Mouse (Mus musculus) small intestine, adult 2 months (tissue): ENCODE measurements around the gene AW549877. TPM values are rescaled to one million over a fixed set of nuclear protein-coding genes. Genes with fewer than 3 reads are reported as not detected.

Source experiments
- H3K27ac ChIP-seq: fragments of 200-500 bp; 2 replicates; pipeline ENCODE4 v1.5.1; 2012; ENCODE audit warnings: low read depth, low read length, control low read depth, inconsistent platforms; ENCODE audit not compliant: insufficient read depth
- H3K27me3 ChIP-seq: fragments of 200-500 bp; 2 replicates; pipeline ENCODE4 v1.6.1; 2012; ENCODE audit warnings: mild to moderate bottlenecking, moderate library complexity, low read length, inconsistent platforms; ENCODE audit not compliant: control insufficient read depth, insufficient read depth
- H3K36me3 ChIP-seq: fragments of 200-500 bp; 2 replicates; pipeline ENCODE4 v1.6.1; 2012; ENCODE audit warnings: mild to moderate bottlenecking, low read length, control low read depth, inconsistent platforms; ENCODE audit not compliant: control insufficient read depth, insufficient read depth
- H3K4me1 ChIP-seq: fragments of 200-500 bp; 2 replicates; pipeline ENCODE4 v1.6.1; 2012; ENCODE audit warnings: low read length, inconsistent platforms, mixed read lengths; ENCODE audit not compliant: control insufficient read depth, insufficient read depth, insufficient read length
- H3K4me3 ChIP-seq: fragments of 200-500 bp; 2 replicates; pipeline ENCODE4 v1.5.1; 2012; ENCODE audit warnings: low read depth, mild to moderate bottlenecking, control low read depth, inconsistent platforms, low read length, moderate library complexity
- CTCF ChIP-seq: fragments of 200-500 bp; IDR thresholded peaks from 2 replicates; pipeline ENCODE4 v1.5.1; 2012; ENCODE audit warnings: low read depth, mild to moderate bottlenecking, control low read depth, inconsistent platforms, low read length, moderate library complexity, mixed read lengths; ENCODE audit not compliant: insufficient replicate concordance, insufficient read length; ENCODE audit errors: extremely low read depth
- POLR2A ChIP-seq: fragments of 200-500 bp; IDR thresholded peaks from 2 replicates; pipeline ENCODE4 v1.6.1; 2012; ENCODE audit warnings: low read depth, mild to moderate bottlenecking, control low read depth, inconsistent platforms, low read length, moderate library complexity
- WGBS: fragments of 180-500 bp; shearing (Covaris S2); methylation state at CpG from one replicate; pipeline ENCODE4 v1.1.7; 2018; 5-methylcytosine and 5-hydroxymethylcytosine counted together
- polyA plus RNA-seq: library from polyadenylated mRNA; depleted of rRNA; stranded (reverse); fragments of >200 nt; gene quantifications from 2 replicates; pipeline ENCODE4 v1.2.3, GENCODE M21; 2012

Gene AW549877
- polyA plus RNA-seq, 1 experiment = 3.0 TPM

DNA sequence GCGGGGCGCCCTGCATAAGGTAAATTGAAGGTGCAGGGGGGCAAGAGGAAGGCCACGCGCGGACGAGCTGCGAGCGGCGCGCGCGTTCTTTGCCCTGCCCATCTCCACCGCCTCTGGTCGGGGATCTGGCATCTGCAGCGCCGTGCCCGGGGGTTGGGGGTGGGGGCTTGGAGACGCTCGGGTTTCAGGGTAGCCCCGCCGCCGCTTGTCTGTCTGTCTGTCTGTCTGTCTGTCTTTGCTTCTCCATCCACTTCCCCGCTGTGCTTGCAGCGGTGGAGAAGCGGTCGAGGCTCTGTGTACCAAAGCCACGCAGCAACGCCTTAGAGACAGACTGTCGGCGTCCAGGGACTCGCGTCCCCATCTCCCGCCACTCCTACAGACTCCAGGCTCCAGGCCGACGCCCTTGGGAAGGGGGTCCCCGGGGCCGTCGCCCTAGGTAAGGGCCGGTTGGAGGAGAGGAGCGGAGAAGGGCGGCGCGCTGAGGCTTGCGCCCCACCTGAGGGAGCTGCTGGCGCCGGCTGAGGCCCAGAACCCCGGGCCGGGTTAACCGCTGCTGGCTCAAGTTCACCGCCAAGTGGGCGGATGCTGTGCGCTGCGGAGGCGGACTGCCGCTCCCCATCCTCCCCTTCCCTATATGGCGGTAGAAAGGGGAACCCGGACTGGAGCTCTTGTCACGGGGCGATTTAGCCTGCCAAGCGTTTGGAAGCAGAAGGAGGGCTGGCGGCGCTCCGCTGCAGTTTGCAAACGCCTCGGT, 31.5 kb upstream of the AW549877 start:
- H3K4me1 ChIP-seq = peaks cover 4% of the 10 kb centered on the region; the same call in 1 of the 2 replicates
- WGBS = under 1% methylated on average over 65 of the region's 65 CpGs
- H3K27me3 ChIP-seq = no peaks in the 10 kb centered on the region
- peak overlapping the region; percentile 80 for H3K4me3 ChIP-seq
- H3K36me3 ChIP-seq = no peaks in the 10 kb centered on the region
- peak overlapping the region; percentile 84 for H3K27ac ChIP-seq
- TF ChIP-seq CTCF (0 out of 2 replicates have a peak, but pooled peaks have one; percentile 13), POLR2A (0 out of 2 replicates have a peak, but pooled peaks have one; percentile 55)

DNA sequence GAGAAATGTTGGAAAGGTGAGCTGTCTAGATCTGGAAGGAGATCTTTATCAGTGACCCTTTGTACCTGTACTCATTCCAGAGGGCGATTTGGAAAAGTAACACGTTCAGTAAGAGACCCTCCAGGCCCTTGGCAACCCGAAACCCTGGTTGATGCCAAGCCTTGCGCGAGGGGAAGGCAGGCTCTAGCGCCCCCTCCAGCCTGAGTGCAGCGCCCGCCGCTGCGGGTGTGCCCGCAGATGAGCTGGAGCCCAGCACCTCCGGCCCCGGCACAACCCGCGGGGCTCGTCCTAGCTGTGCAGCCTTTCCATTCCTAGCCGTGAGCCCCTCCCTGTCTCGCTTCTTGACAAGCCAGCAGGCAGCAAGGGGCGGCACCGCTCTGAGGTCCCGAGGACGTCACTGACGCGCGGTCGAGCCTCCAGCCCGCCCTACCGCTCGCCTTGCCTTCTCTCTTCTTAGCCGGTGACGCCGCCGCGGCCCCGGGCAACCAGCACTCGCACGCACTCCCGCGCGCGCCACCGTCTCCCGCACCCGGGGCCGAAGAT, 30.8 kb upstream of the AW549877 start, which contains the start of gene Oxct1:
TSS of gene Oxct1 (plus strand) at position 153 of the 543 bp plus-strand sequence.
- H3K4me1 ChIP-seq = peaks cover 7% of the 10 kb centered on the region; the same call in 1 of the 2 replicates
- H3K4me3 ChIP-seq = peak within 1 kb of the TSS; percentile 80
- TF ChIP-seq CTCF (peak; percentile 62), POLR2A (peak; percentile 62)
- H3K36me3 ChIP-seq = no peaks in the 10 kb centered on the region
- WGBS = under 1% methylated on average over 45 of the region's 45 CpGs
- H3K27ac ChIP-seq = peak within 1 kb of the TSS; percentile 84
- H3K27me3 ChIP-seq = no peaks in the 10 kb centered on the region

DNA sequence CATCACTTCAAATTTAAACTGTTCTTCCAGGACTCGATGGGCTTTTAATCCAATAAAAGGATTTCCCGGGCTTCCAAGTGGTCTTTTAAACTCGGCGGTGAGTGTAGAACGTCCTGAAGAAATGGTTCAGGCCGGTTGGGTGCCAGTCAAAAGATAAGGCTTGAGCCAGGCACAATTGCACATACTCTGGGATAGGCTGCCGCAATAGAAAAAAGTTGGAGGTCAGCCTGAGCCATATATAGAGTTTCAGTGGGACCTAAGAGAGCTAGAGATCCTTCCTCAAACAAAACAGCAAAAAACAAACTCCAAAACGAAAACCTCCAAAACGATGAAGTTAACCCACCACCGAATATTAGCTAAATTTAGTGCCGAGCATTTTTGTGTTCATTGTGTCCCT, 30.0 kb upstream of the AW549877 start:
- TF ChIP-seq CTCF (no peak), POLR2A (no peak)
- peak overlapping the region; percentile 84; the same call in 1 of the 2 replicates for H3K27ac ChIP-seq
- no peak overlapping the region for H3K4me3 ChIP-seq
- WGBS = 72% methylated on average over 11 of the region's 11 CpGs
- H3K27me3 ChIP-seq = no peaks in the 10 kb centered on the region
- peaks cover 15% of the 10 kb centered on the region; the same call in 1 of the 2 replicates for H3K4me1 ChIP-seq
- no peaks in the 10 kb centered on the region for H3K36me3 ChIP-seq

DNA sequence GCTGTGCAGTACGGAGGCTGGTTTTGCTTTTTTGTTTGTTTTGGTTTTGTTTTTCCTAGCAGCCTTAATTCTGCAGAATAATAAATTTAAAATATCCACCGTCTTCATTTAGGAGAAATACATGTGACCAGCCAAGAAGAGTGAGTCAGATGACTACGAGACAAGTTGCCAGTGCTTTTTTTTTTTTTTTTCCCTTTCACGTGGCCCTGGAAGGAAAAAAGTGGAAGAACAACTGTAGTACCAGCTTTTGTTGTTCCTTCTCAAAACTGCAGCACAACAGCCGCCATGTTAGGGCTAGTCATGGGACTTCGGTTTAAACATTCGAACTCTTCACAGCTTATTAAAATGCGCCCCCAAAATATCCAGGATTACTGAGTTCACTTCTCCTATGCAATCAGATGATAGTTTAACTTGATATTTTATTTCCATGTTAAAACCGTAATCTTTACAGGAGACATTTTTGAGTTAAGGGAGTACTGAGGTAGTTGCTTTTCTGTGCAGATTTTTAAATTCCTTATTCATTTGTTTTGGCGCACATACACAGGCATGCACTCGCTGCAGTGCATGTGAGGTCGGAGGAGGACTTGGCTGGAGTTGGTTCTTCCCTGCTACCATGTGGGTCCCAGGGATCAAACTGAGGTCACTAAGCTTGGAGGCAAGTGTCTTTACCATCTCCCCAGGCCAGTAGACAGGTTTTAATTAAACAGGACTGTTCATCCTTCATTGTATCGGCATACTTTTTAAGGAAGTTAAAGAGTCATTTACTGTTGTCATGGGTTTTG, 29.4 kb upstream of the AW549877 start:
- TF ChIP-seq CTCF = no peak
- no peak for TF ChIP-seq POLR2A
- H3K4me3 ChIP-seq = no peak overlapping the region
- H3K27me3 ChIP-seq = no peaks in the 10 kb centered on the region
- H3K36me3 ChIP-seq = no peaks in the 10 kb centered on the region
- H3K4me1 ChIP-seq = peaks cover 15% of the 10 kb centered on the region
- H3K27ac ChIP-seq = no peak overlapping the region
- WGBS = 82% methylated on average over 13 of the region's 13 CpGs

DNA sequence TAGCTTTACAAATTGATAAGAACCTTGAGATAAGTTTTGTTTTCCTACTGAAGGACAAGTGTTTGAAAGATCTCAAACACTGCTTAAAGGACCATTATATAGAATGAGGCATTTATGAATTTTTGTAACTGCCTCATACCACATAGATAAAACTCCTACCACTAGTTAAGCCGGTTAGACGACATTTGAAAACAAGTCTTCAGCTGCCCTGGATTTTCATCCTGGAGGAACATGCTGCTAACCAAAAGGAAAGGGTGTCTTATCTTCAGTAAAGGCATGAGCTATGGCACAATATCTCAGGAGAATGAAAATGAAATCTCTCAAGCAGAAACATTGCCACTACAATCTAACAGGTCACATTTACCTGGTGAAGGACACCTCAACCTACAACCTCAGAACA, 28.2 kb upstream of the AW549877 start:
- TF ChIP-seq POLR2A (no peak), CTCF (no peak)
- 45% methylated on average over 2 of the region's 2 CpGs for WGBS
- no peak overlapping the region for H3K27ac ChIP-seq
- H3K36me3 ChIP-seq = no peaks in the 10 kb centered on the region
- H3K4me3 ChIP-seq = no peak overlapping the region
- peaks cover 18% of the 10 kb centered on the region for H3K4me1 ChIP-seq
- H3K27me3 ChIP-seq = no peaks in the 10 kb centered on the region

DNA sequence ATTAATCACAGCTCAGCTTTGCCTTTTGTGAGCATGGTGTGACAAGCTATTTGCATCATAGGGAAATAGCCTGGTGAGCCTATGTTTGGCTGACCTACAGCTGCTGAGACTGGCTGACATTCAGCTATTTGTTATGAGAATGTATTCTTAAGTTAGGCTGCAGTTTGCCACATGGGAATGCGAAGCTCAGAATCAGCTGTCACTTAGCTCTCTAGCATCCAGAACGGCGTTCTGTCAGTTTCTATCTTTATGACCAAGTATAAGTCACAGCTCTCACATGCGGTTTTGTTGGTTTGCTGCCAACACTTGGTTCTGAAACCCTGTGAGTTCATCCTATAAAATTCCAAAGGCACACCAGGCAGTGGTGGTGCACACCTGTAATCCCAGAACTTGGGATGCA, 25.2 kb upstream of the AW549877 start:
- no peaks in the 10 kb centered on the region for H3K27me3 ChIP-seq
- no peak overlapping the region for H3K4me3 ChIP-seq
- 19% methylated on average over 4 of the region's 4 CpGs for WGBS
- no peaks in the 10 kb centered on the region for H3K36me3 ChIP-seq
- H3K4me1 ChIP-seq = peaks cover 14% of the 10 kb centered on the region
- H3K27ac ChIP-seq = peak overlapping the region; percentile 81
- TF ChIP-seq CTCF (no peak), POLR2A (no peak)
